Mouse (Mus musculus): ENCODE results near the gene 2510039O18Rik.

DNA sequence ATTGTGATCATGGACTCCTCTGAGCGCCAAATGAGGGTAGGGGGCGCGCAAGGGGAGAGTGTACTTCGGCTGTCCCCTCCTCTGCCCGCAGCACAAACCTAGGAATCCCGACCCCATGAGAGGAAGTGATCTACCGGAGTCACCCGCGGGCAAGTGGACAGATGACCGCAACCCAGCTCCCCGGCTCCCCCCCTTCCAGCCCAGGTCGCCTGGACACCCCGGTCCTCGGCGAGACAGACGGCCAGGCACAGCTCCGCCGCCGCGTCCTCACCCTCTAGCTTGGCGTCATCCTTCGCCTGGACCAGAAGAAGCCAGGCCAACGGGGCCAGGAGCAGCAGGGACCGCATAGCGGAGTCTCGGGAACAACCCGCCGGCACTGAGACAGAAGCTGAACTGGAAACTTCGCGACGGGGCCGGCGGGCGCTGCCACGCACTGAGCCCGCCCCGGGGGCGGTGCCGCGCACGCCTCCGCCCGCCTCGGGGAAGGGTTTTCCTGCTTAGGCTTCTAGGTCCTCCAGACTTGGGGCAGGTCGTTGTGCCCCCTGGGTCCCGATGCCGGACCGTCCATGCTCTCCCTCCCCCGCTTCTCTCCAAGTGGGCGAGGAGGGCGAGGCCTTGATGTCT lies 4.3 kb upstream of the 2510039O18Rik start, which contains the start of gene Plod1:
- TF ChIP-seq CTCF (IDR thresholded peaks at IDR 0.05 in 2 of 3, conservative IDR thresholded peaks at IDR 0.05 in 1 of 3; ENCODE audit: control insufficient read depth in 1 of 3, insufficient read depth in 1 of 3, low read depth in 2 of 3, low read length in 3 of 3, poor library complexity in 1 of 3, severe bottlenecking in 1 of 3) (0 out of 6 replicates have a peak, but pooled peaks of 1 of the 3 experiments have one; percentile 3), UBTF (IDR thresholded peaks at IDR 0.05; ENCODE audit: borderline replicate concordance, insufficient read depth, low read depth, low read length) (no peak), MAX (IDR thresholded peaks at IDR 0.05; ENCODE audit: low read length) (no peak), NELFE (IDR thresholded peaks at IDR 0.05; ENCODE audit: low read depth, low read length) (peak; percentile 72)
